Mouse (Mus musculus): ENCODE data around the gene Myrfl. TPM values are rescaled to one million over a fixed set of nuclear protein-coding genes. Genes with fewer than 3 reads are reported as not detected.

Gene Myrfl
- polyA plus RNA-seq, 1 experiment from 2014 or later = 0.09 TPM

- Histone ChIP-seq H3K9ac (replicated peaks; ENCODE audit: low read depth, low read length) (no peak overlapping the region), H3K4me2 (ENCODE audit: low read length) (no peak overlapping the region), H3K4me3 (replicated peaks; ENCODE audit: low read length) (no peak overlapping the region), H3K36me3 (ENCODE audit: control insufficient read depth, insufficient read depth) (0 out of 2 replicates have a peak, but pooled peaks cover 3% of the 10 kb centered on the region), H3K4me1 (replicated peaks; ENCODE audit: control insufficient read depth, insufficient read depth, low read length) (no peaks in the 10 kb centered on the region), H3K27me3 (replicated peaks; ENCODE audit: control insufficient read depth, insufficient read depth, low read length) (no peaks in the 10 kb centered on the region), H3K9me3 (ENCODE audit: control insufficient read depth, low read length) (no peaks in the 10 kb centered on the region), H3K27ac (ENCODE audit: low read length) (no peak overlapping the region)
- 86% methylated on average over 7 of the region's 7 CpGs for WGBS
- no peak for ATAC-seq
Observed at GRCm38 (mm10) chr10:116930506-116930905, 33.8 kb upstream of the Myrfl start.

GRCm38 (mm10) chr10:116928826-116929225 lies 32.1 kb upstream of the Myrfl start:
- ATAC-seq = no peak
- 95% methylated on average over 3 of the region's 3 CpGs for WGBS
- H3K27me3 ChIP-seq (replicated peaks; ENCODE audit: control insufficient read depth, insufficient read depth, low read length) = no peaks in the 10 kb centered on the region
- no peak overlapping the region for H3K9ac ChIP-seq (replicated peaks; ENCODE audit: low read depth, low read length)
- H3K27ac ChIP-seq (ENCODE audit: low read length) = no peak overlapping the region
- peaks cover 6% of the 10 kb centered on the region; the same call in 1 of the 2 replicates for H3K36me3 ChIP-seq (ENCODE audit: control insufficient read depth, insufficient read depth)
- no peak overlapping the region for H3K4me3 ChIP-seq (replicated peaks; ENCODE audit: low read length)
- no peaks in the 10 kb centered on the region for H3K9me3 ChIP-seq (ENCODE audit: control insufficient read depth, low read length)
- H3K4me1 ChIP-seq (replicated peaks; ENCODE audit: control insufficient read depth, insufficient read depth, low read length) = no peaks in the 10 kb centered on the region
- H3K4me2 ChIP-seq (ENCODE audit: low read length) = no peak overlapping the region

GRCm38 (mm10) chr10:116926428-116927113 lies 29.9 kb upstream of the Myrfl start:
- Histone ChIP-seq H3K4me1 (replicated peaks; ENCODE audit: control insufficient read depth, insufficient read depth, low read length) (no peaks in the 10 kb centered on the region), H3K36me3 (ENCODE audit: control insufficient read depth, insufficient read depth) (peaks cover 6% of the 10 kb centered on the region; the same call in 1 of the 2 replicates), H3K9me3 (ENCODE audit: control insufficient read depth, low read length) (no peaks in the 10 kb centered on the region), H3K4me3 (replicated peaks; ENCODE audit: low read length) (no peak overlapping the region), H3K27me3 (replicated peaks; ENCODE audit: control insufficient read depth, insufficient read depth, low read length) (no peaks in the 10 kb centered on the region), H3K4me2 (ENCODE audit: low read length) (no peak overlapping the region), H3K9ac (replicated peaks; ENCODE audit: low read depth, low read length) (no peak overlapping the region), H3K27ac (ENCODE audit: low read length) (no peak overlapping the region)
- 81% methylated on average over 11 of the region's 11 CpGs for WGBS
- ATAC-seq = no peak

GRCm38 (mm10) chr10:116923651-116924495 lies 27.2 kb upstream of the Myrfl start:
- Histone ChIP-seq H3K36me3 (ENCODE audit: control insufficient read depth, insufficient read depth) (peaks cover 8% of the 10 kb centered on the region; the same call in 1 of the 2 replicates), H3K9ac (replicated peaks; ENCODE audit: low read depth, low read length) (no peak overlapping the region), H3K4me1 (replicated peaks; ENCODE audit: control insufficient read depth, insufficient read depth, low read length) (no peaks in the 10 kb centered on the region), H3K27me3 (replicated peaks; ENCODE audit: control insufficient read depth, insufficient read depth, low read length) (no peaks in the 10 kb centered on the region), H3K4me3 (replicated peaks; ENCODE audit: low read length) (no peak overlapping the region), H3K9me3 (ENCODE audit: control insufficient read depth, low read length) (no peaks in the 10 kb centered on the region), H3K27ac (ENCODE audit: low read length) (no peak overlapping the region), H3K4me2 (ENCODE audit: low read length) (no peak overlapping the region)
- WGBS = 95% methylated on average over 19 of the region's 19 CpGs
- ATAC-seq = no peak

- H3K9ac ChIP-seq (replicated peaks; ENCODE audit: low read depth, low read length) = no peak overlapping the region
- no peak overlapping the region for H3K4me2 ChIP-seq (ENCODE audit: low read length)
- peaks cover 8% of the 10 kb centered on the region; the same call in 1 of the 2 replicates for H3K36me3 ChIP-seq (ENCODE audit: control insufficient read depth, insufficient read depth)
- no peaks in the 10 kb centered on the region for H3K4me1 ChIP-seq (replicated peaks; ENCODE audit: control insufficient read depth, insufficient read depth, low read length)
- H3K27ac ChIP-seq (ENCODE audit: low read length) = no peak overlapping the region
- no peaks in the 10 kb centered on the region for H3K27me3 ChIP-seq (replicated peaks; ENCODE audit: control insufficient read depth, insufficient read depth, low read length)
- WGBS = 91% methylated on average over 15 of the region's 15 CpGs
- H3K9me3 ChIP-seq (ENCODE audit: control insufficient read depth, low read length) = no peaks in the 10 kb centered on the region
- no peak for ATAC-seq
- H3K4me3 ChIP-seq (replicated peaks; ENCODE audit: low read length) = no peak overlapping the region
Observed at GRCm38 (mm10) chr10:116922161-116922560, 25.4 kb upstream of the Myrfl start.

- Histone ChIP-seq H3K27me3 (replicated peaks; ENCODE audit: control insufficient read depth, insufficient read depth, low read length) (no peaks in the 10 kb centered on the region), H3K4me3 (replicated peaks; ENCODE audit: low read length) (no peak overlapping the region), H3K4me2 (ENCODE audit: low read length) (no peak overlapping the region), H3K36me3 (ENCODE audit: control insufficient read depth, insufficient read depth) (peaks cover 6% of the 10 kb centered on the region; the same call in 1 of the 2 replicates), H3K27ac (ENCODE audit: low read length) (no peak overlapping the region), H3K4me1 (replicated peaks; ENCODE audit: control insufficient read depth, insufficient read depth, low read length) (no peaks in the 10 kb centered on the region), H3K9ac (replicated peaks; ENCODE audit: low read depth, low read length) (no peak overlapping the region), H3K9me3 (ENCODE audit: control insufficient read depth, low read length) (no peaks in the 10 kb centered on the region)
- ATAC-seq = no peak
- WGBS = 92% methylated on average over 15 of the region's 15 CpGs
Observed at GRCm38 (mm10) chr10:116921416-116921815, 24.7 kb upstream of the Myrfl start.

GRCm38 (mm10) chr10:116920641-116921040 lies 23.9 kb upstream of the Myrfl start:
- Histone ChIP-seq H3K4me3 (replicated peaks; ENCODE audit: low read length) (no peak overlapping the region), H3K27me3 (replicated peaks; ENCODE audit: control insufficient read depth, insufficient read depth, low read length) (no peaks in the 10 kb centered on the region), H3K27ac (ENCODE audit: low read length) (no peak overlapping the region), H3K4me1 (replicated peaks; ENCODE audit: control insufficient read depth, insufficient read depth, low read length) (no peaks in the 10 kb centered on the region), H3K36me3 (ENCODE audit: control insufficient read depth, insufficient read depth) (peaks cover 6% of the 10 kb centered on the region; the same call in 1 of the 2 replicates), H3K9ac (replicated peaks; ENCODE audit: low read depth, low read length) (no peak overlapping the region), H3K9me3 (ENCODE audit: control insufficient read depth, low read length) (no peaks in the 10 kb centered on the region), H3K4me2 (ENCODE audit: low read length) (no peak overlapping the region)
- no peak for ATAC-seq
- WGBS = 96% methylated on average over 8 of the region's 8 CpGs

- H3K9ac ChIP-seq (replicated peaks; ENCODE audit: low read depth, low read length) = no peak overlapping the region
- H3K9me3 ChIP-seq (ENCODE audit: control insufficient read depth, low read length) = no peaks in the 10 kb centered on the region
- H3K4me1 ChIP-seq (replicated peaks; ENCODE audit: control insufficient read depth, insufficient read depth, low read length) = no peaks in the 10 kb centered on the region
- H3K4me2 ChIP-seq (ENCODE audit: low read length) = no peak overlapping the region
- 94% methylated on average over 25 of the region's 25 CpGs for WGBS
- no peak for ATAC-seq
- H3K4me3 ChIP-seq (replicated peaks; ENCODE audit: low read length) = no peak overlapping the region
- H3K36me3 ChIP-seq (ENCODE audit: control insufficient read depth, insufficient read depth) = peaks cover 6% of the 10 kb centered on the region
- no peaks in the 10 kb centered on the region for H3K27me3 ChIP-seq (replicated peaks; ENCODE audit: control insufficient read depth, insufficient read depth, low read length)
- H3K27ac ChIP-seq (ENCODE audit: low read length) = no peak overlapping the region
Observed at GRCm38 (mm10) chr10:116919368-116920317, 22.9 kb upstream of the Myrfl start.
